Mouse (Mus musculus): Measurements from ENCODE around the gene Fam162a.
"Not testable (repeated sequence)": the region's sequence is repeated elsewhere in the genome, so short reads cannot be mapped to it uniquely, and the experiment has no call there.

DNA sequence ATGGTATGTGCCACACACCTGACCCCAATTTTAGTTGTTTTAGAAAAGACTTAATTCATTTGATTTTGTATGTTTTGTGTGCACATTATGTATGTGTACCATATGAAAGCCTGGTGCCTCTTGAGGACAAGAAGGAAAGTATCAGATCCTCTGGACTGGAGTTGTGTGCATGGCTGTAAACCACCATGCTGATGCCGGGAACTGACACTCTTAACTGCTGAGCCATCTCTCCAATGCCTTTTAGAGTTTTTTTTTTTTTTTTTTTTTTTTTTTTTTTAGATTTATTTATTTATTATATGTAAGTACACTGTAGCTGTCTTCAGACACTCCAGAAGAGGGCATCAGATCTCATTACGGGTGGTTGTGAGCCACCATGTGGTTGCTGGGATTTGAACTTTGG, 43.3 kb downstream of the Fam162a start:
- TF ChIP-seq GATA1, TAL1 (IDR thresholded peaks at IDR 0.05; ENCODE audit: low read length): not testable (repeated sequence)

Measured in erythroblast, embryonic 14.5 days (primary cell).